9 mouse cellular contexts compared by ENCODE assay signal in genomic region chr19:47317063-47317938, GRCm38 (mm10).
DNase-seq lines count a peak whose midpoint lies in the region; ATAC-seq and TF ChIP-seq lines count a peak whose summit lies in the region.
"Had no signal": no experiment of that assay in that cellular context is flagged by ENCODE, and none has a peak within 500 bp of the region (broad histone marks: within the 10 kb centered on the region; RNA-seq: fewer than 3 reads in every experiment).

No protein-coding gene starts in this region.

- H3K9ac ChIP-seq in kidney, embryonic 14.5 days (ENCODE audit: low read depth, low read length): 0 out of 2 replicates have a peak overlapping the region, but pooled peaks have one; percentile 8

- H3K27me3 ChIP-seq in kidney, embryonic 14.5 days (ENCODE audit: control insufficient read depth, insufficient read depth, low read length): no peaks in the 10 kb centered on the region
- H3K27me3 ChIP-seq in myocyte (ENCODE audit: control insufficient read depth, insufficient read depth, insufficient read length): no peaks in the 10 kb centered on the region

- H3K4me3 ChIP-seq in kidney, embryonic 14.5 days (ENCODE audit: low read length): no peak overlapping the region
- H3K4me3 ChIP-seq in myocyte: no peak overlapping the region
- H3K4me3 ChIP-seq: erythroblast, embryonic 14.5 days had no signal

- H3K4me1 ChIP-seq in kidney, embryonic 14.5 days (ENCODE audit: control insufficient read depth, insufficient read depth, low read length): peaks cover 67% of the 10 kb centered on the region

- H3K9me3 ChIP-seq in kidney, embryonic 14.5 days (ENCODE audit: control insufficient read depth, low read length): no peaks in the 10 kb centered on the region

- TF ChIP-seq POLR2A in myocyte (IDR thresholded peaks at IDR 0.05; ENCODE audit: insufficient read length, low read depth): no peak

- ATAC-seq in kidney, embryonic 14.5 days (ENCODE audit: low FRiP score, low TSS enrichment): no peak
- no peak for ATAC-seq in monocyte, adult 5-6 weeks (replicated peaks; ENCODE audit: insufficient number of reproducible peaks, low FRiP score, low TSS enrichment, poor library complexity, severe bottlenecking)

- peaks cover 42% of the 10 kb centered on the region for H3K79me2 ChIP-seq in myocyte (ENCODE audit: control insufficient read depth, insufficient read depth)

- H3K36me3 ChIP-seq in kidney, embryonic 14.5 days (ENCODE audit: control insufficient read depth, insufficient read depth, low read length): no peaks in the 10 kb centered on the region; the same call in 1 of the 2 replicates
- no peaks in the 10 kb centered on the region for H3K36me3 ChIP-seq in myocyte (ENCODE audit: control insufficient read depth, insufficient read depth)

- H3K4me2 ChIP-seq in kidney, embryonic 14.5 days (replicated peaks; ENCODE audit: low read depth, low read length): no peak overlapping the region
- peak overlapping the region; percentile 93 for H3K4me2 ChIP-seq in myocyte (ENCODE audit: low read depth)

- peak overlapping the region; percentile 17; the same call in 1 of the 2 replicates for H3K27ac ChIP-seq in kidney, embryonic 14.5 days (ENCODE audit: low read depth, low read length)

- 65% methylated on average over 15 of the region's 15 CpGs for WGBS in kidney, embryonic 14.5 days

- H3ac ChIP-seq in myocyte (ENCODE audit: control insufficient read depth, insufficient read length): no peak overlapping the region

- no peak for DNase-seq in kidney, adult 11 months
- peak; percentile 71 for DNase-seq in adipocyte (ENCODE audit: low spot score)
- DNase-seq in gastrocnemius, postnatal 4 days (ENCODE audit: low spot score in 2 of 2): peak; percentile 69 to 85
- DNase-seq in layer of hippocampus, adult 8-10 months (ENCODE audit: low spot score in 2 of 2): peak; percentile 65 to 72
- DNase-seq in ovary, adult 18-20 months (ENCODE audit: low spot score): no peak

TF ChIP-seq in myocyte, 11 proteins besides CTCF, POLR2A, EP300 and RAD21:
- TF ChIP-seq TCF12 (IDR thresholded peaks at IDR 0.05; ENCODE audit: insufficient read depth, poor library complexity, severe bottlenecking) (no peak), SRF (IDR thresholded peaks at IDR 0.05; ENCODE audit: control insufficient read depth, insufficient read length, low read depth) (no peak), POLR2AphosphoS2 (IDR thresholded peaks at IDR 0.05; ENCODE audit: insufficient read length, low read depth) (no peak), MYOD1 (IDR thresholded peaks at IDR 0.05; ENCODE audit: control insufficient read depth in 1 of 3, insufficient read length in 2 of 3, low read depth in 2 of 3) (peak; percentile 51 to 94 (median 88)), CEBPB (IDR thresholded peaks at IDR 0.05; ENCODE audit: insufficient read depth, poor library complexity, severe bottlenecking) (no peak), USF1 (IDR thresholded peaks at IDR 0.05; ENCODE audit: low read depth) (no peak), TCF3 (IDR thresholded peaks at IDR 0.05; ENCODE audit: insufficient read length, low read depth) (no peak), REST (IDR thresholded peaks at IDR 0.05; ENCODE audit: insufficient read depth, insufficient read length) (no peak), MYOG (IDR thresholded peaks at IDR 0.05; ENCODE audit: control insufficient read depth in 1 of 3, insufficient read depth in 1 of 3, insufficient read length in 2 of 3, low read depth in 2 of 3) (peak in 1 of 3 experiments; percentile 55), MAX (IDR thresholded peaks at IDR 0.05; ENCODE audit: low read depth) (no peak), E2F4 (IDR thresholded peaks at IDR 0.05; ENCODE audit: insufficient read depth) (no peak)

Comparison
In these comparisons a context has a peak if more than half of its experiments do, and no peak if none do; other contexts are left out.
1. DNase-seq: peak in adipocyte (single experiment), gastrocnemius, postnatal 4 days (2 of 2) and layer of hippocampus, adult 8-10 months (2 of 2); none in kidney, adult 11 months (single experiment) and ovary, adult 18-20 months (single experiment).